Mouse (Mus musculus) v-Abl transformed pro-B cells (cell line): ENCODE measurements around the gene Nmur1.

Experiments used
- in situ Hi-C, 2 experiments: fragments of 400-800 bp; cut with MboI; formaldehyde crosslinking; loops; one replicate each; pipeline ENCODE4 v1.15.1; 2025; ENCODE audit not compliant: unreplicated experiment in 2 of 2

Nmur1 gene

DNA sequence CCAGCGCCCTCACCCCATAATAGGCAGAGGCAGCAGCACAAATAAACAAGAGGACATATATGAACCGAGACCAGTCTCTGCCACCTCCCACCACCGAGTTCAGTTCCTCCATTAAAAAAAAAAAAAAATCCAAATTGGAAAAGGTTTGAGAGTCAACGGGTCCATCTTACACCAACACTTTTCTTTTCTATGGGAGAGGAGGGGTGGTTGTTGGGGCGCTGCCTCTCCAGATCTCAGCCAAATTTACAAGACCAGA, 15.6 kb upstream of the Nmur1 start:
- in situ Hi-C loops: loop anchor here (5.0 to 25.0 kb wide), 3 partner anchors 61 to 603 kb away; no protein-coding TSS in a partner anchor

DNA sequence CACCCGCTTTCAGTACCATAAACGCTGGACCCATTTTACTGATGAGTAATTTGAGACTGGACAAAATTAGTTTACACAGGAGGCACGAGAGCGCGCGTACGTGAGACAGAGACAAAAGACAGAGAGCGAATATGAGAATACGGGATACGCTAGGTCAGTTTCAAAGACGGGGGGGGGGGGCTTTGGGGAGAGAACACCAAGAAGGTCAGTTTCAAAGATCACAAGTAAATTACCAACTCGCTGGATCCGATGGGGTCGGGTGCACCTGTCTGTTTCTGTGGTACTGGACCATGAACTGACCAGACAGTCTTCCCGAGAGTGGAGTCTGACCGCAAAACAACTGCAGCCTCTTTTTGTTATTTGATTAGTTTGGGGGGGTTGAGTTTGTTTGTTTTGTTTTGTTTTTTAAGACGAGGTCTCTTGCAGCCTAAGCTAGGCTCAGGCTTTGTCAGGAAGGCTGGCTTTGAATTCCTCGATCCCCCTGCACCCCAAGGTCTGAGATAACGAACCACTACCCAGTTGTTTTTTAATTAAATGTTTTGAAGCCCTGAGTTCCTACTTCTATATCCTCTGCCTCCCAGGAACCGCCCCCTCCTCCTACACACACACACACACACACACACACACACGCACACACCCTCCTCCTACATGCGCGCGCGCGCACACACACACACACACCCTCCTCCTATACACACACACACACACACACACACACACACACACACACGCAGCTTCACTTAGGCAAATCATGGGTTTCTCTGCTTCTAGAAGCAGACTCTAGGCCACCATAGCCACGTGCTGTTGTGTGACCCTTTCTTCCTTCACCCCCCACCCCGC, 15.1 kb upstream of the Nmur1 start:
- in situ Hi-C loops: loop anchor here (5.0 to 25.0 kb wide), 3 partner anchors 61 to 604 kb away; no protein-coding TSS in a partner anchor

DNA sequence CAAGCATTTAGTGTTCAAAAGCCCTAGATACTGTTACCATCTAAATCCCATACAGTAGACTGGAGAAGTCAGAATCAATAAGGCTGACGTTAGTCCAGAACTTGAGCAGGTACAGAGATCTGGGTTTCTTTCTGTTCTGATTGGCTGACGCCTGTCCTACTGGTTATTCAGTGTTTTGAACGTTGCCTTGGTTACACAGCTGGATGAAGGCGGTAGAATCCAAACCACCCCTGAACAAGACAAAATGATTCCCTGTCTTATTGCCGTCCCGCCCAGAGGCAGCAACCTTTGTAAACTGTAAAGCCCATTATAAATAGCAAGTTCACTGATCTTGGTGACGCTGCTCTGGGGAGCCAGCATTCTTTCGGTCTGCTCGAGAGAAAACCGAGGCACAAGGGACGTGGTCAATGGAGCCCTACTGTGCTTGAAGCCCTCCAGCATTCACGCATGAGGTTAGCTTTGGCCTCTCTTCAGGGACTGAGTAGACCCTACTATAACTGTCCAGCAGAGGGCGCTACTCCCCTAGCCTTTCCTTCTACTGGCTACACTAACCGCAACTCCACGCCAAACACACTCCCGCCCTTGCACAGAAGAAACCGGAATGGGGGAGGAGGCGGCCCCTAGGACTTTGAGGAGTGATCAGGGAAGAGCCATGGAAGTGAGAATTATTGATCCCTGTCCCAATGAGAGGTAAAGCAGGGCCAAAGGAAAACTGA, 14.3 kb upstream of the Nmur1 start:
- in situ Hi-C loops: loop anchor here (5.0 to 25.0 kb wide), 3 partner anchors 62 to 604 kb away; no protein-coding TSS in a partner anchor

DNA sequence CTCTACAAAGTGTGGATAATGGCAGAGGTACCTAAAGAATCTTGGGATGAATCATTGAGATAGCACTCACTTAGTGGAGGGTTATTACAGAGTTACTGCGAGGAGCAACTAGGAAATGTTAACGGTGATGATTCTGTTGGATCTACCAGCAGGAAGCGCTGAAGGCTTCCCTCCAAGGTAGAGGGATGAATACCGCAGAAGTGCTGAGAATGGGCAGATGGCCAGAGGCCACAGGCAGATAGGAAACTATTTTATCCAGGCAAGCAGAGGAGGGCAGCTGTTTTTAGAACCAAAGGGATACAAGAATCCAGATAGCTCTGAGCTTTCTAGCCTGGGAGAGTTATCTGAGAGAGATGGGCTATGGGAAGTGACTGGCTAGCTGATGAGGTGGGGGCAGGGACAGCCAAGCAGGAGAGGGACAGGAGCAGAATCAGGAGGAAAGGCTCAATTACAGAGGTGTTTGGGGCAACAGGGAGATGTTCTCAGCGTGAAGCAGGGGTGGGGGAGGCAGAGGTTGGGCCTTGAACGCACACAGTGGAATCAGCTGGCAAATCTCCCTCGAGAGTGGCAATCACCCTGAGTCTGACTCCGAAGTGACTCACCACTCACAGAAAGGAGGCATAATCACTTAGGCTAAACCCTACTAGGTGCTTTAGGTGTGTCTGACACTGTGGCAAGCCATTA, 13.6 kb upstream of the Nmur1 start:
- in situ Hi-C loops: loop anchor here (5.0 to 25.0 kb wide), 4 partner anchors 63 to 605 kb away; no protein-coding TSS in a partner anchor

DNA sequence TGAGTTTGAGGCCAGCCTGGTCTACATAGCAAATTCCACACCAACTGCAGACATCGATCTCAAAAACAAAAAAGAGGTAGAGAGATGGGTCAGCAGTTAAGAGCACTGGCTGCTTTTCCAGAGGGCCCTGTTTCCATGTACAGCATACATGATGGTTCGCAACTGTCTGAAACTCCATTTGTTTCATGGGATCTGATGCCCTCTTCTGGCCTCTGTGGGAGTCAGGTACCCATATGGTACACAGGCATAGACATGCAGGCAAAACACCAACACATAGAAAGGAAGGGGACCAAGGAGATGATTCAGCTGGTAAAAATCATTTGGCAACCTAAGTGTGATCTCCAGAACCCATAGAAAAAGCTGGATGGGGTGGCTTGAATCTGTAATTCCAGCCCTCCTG, 12.5 kb upstream of the Nmur1 start:
- in situ Hi-C loops: loop anchor here in 1 of 2 experiments (5.0 to 25.0 kb wide), 2 partner anchors 94 to 599 kb away; no protein-coding TSS in a partner anchor

DNA sequence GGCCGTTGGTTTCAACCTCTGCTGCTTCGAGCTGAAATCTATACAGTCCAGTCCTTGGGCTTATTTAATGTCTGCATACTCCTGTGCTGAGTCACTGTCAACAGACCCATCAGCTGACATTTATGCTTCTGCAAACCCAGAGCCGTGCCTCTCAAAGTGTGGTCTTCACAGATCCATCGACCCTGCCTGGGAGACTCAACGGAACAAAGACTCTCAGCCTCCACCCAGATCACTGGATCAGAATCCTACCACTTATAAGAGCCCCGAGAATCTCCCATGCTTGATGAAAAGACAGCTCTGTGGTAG, 11.9 kb upstream of the Nmur1 start:
- in situ Hi-C loops: loop anchor here in 1 of 2 experiments (5.0 to 25.0 kb wide), 2 partner anchors 94 to 599 kb away; no protein-coding TSS in a partner anchor

DNA sequence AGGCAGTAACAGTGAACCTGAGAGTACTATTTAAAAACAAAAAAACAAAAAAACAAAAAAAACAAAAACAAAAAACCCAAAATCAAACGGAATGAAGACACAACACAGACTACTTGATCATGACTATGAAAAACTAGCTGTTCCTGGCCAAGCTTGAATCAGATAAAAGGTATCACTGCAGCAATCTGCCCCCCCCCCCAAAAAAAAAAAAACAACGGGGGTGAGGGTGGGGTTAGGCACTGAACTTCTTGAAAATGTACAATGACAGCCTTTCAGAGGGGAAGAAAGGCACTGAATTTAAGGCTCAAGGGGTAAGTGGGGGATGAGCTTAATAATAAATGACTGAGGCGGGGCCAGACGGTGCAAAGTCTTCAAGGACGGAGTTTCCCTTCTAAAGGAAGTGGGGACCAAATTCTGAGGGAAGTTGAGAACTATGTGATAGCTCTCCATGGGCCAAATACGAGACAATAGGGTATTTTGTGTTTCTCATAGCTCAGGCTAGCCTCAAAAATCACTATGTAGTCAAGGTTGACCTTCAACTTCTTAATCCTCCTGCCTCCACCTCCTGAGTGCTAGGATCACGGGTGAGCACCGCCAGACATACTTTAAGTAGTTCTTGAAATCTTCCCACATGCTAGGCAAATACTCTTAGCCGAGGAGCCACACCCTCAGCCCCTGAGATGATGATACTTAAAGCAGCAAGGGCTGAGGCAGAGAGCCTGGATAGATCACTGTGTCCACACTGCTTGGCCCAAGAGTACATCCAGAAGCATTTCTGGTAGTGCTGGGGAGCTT, 11.4 kb upstream of the Nmur1 start:
- in situ Hi-C loops: loop anchor here in 1 of 2 experiments (5.0 to 25.0 kb wide), 2 partner anchors 95 to 600 kb away; no protein-coding TSS in a partner anchor

DNA sequence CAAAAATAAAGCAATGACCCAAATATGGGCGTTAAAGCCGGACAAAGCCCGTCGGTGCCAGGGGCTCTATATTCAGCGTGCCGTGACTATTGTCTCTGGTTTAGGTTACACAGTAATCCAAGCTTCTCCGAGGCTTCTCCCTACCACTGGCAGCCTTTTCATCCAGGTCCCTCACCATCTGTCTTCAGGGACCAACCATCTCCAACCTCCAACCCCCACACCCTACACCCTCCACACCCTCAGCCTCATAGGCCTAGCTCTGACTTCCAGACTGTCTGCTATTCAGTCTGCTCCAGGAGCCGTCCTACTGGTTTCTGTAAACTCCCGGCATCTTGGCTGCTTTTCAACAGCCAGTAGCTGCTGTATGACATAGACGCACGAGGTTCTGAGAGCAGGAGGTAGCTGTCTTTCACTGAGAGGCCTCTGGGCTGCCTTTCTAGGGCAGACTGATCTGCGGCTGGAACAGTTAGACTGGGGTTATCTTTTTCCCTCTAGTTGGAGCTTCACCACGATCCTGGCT, 9.3 kb upstream of the Nmur1 start:
- in situ Hi-C loops: loop anchor here in 1 of 2 experiments (5.0 to 25.0 kb wide), 2 partner anchors 97 to 602 kb away; no protein-coding TSS in a partner anchor

DNA sequence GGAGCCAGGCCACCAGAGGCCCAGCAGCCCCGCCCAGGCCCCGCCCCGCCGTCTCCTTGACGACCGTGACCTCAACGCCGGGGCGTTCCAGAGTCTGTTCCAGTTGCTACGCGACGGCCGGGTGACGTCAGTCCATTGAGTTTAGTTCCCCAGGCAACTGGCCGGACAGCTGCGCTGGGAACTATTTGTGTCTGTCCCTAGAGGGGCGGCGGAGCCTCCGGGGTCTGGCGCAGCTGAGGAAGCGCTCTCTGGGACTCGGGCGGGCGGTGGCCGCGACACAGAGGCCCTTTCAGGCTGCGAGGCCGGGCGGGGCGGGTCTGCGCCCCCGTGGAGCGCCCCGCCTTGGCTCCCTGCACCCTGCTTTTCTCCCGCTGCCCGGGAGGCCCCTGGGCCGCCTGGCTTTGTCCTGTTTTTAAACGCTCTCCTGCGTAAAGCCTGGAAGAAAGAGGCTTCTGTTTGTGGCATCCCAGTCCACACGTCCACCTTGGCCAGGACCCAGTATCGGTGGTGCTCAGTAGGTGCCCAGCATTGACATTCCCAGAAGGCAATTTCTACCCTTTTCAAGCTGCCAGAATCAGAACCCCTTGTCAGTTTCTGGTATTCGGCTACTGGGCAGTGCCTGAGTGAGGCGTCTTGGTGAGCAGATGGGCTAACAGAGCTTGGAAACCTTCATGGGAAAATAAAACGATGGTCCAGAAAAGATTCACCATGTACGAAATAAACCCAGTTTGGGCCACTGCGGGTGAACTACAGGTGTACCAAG, 8.6 kb upstream of the Nmur1 start:
- in situ Hi-C loops: loop anchor here in 1 of 2 experiments (5.0 to 25.0 kb wide), 2 partner anchors 98 to 603 kb away; no protein-coding TSS in a partner anchor

DNA sequence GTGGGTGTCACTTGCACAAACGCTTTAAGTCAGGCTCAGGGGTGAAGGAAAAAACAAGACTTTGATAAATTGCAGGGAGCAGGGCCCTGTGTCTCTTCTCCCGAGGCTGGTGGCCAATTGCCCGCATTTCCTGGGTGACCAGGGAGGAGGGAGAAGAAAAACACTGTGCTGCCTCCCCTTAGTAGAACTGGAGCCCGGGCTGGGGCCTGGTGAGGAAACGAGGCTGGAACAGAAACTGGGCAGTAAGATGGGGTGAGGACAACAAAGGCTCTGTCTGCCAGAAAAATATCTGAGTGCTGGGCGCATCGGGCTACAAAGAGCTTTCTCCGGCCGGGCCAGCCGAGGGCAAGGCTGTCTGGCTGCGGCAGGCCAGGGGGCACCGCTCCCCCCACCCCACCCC, 8.0 kb upstream of the Nmur1 start:
- in situ Hi-C loops: loop anchor here in 1 of 2 experiments (25.0 kb wide), 1 partner anchor 603 kb away; no protein-coding TSS in a partner anchor

DNA sequence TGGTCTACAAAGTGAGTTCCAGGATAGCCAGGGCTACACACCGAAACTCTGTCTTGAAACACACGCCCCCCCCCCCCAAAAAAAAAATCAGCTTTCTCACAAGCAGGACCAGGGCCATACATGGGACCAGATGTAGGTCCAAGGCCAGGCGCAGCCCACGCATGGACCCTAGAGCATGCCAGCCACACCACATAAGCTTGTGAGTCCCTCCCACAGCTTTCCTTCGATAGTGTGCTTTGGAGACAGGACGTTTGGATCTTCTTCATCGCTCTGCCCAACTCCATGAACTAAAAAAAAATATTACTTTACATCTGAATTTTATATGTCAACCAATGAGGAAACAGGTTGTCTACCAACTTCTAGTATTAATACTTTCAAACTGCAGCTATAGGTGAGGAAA, 7.3 kb upstream of the Nmur1 start:
- in situ Hi-C loops: loop anchor here in 1 of 2 experiments (25.0 kb wide), 1 partner anchor 604 kb away; no protein-coding TSS in a partner anchor

DNA sequence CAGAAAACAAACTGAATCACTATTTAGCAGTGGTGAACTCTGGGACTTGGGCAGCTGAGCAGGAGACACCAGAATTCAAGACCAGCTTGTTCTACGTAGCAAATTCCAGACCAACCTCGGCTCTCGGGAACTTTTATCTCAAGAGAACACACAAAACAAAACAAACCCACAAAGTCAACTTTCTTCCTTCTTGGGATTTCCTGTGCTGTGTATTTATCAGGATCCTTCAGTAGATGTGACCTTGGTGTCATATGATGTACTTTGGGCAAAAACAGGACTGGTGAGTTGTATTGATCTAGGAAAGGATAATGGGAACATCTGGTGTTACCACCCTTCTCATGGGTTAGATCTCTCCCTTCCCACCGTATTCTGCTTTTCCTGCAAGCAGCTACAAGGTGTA, 6.8 kb upstream of the Nmur1 start:
- in situ Hi-C loops: loop anchor here in 1 of 2 experiments (25.0 kb wide), 1 partner anchor 605 kb away; no protein-coding TSS in a partner anchor

DNA sequence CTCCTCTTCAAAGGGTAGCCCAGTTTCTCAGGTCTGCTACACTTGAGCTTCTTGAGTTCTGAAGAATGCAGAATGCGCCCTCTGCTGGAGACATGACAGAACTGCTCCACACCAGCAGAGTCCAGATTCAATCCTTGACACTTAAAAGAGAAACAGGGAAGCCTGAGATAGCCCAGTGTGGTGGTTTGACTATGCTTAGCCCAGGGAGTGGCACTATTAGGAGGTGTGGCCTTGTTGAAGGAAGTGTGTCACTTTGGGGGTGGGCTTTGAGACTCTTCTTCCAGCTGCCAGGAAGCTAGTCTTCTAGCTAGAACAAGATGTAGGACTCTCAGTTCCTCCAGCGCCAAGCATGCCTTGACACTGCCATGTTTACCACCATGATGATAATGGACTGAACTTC, 4.0 kb upstream of the Nmur1 start:
- in situ Hi-C loops: loop anchor here in 1 of 2 experiments (25.0 kb wide), 1 partner anchor 607 kb away; no protein-coding TSS in a partner anchor

DNA sequence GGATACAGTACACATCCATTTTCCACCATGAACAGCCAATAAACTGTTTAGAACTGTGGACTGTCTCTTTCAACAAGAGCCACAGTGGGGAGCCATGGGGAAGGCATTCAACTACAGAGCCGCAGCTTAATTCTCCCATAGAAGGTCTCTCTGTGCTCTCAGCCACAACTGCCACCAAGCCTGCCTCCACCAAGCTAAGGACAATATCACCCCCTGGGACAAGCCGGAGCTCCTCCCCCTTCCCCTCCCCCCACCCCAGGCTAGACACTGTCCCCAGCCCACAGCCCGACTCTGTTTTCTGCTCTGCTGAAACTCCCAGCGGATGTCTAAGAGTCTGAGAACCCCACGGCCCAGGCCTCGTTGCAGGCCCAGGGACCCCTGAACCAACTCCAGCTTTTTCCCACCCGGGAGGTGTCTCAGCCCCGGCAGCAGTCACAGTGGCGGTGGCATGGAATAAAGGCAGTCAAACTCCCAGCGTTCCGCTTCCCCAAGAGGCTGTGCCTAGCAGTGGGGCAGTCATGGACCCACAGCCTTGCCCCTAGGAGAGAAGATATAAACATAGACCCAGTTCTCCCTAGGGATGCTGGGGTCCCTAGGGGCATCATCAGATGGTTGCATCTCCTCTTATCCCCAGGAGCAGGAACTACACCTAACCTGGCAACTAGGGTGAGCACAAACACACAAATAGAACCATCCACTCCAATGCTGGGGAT, 1.0 kb downstream of the Nmur1 start:
- in situ Hi-C loops: loop anchor here in 1 of 2 experiments (25.0 kb wide), 1 partner anchor 612 kb away; no protein-coding TSS in a partner anchor

DNA sequence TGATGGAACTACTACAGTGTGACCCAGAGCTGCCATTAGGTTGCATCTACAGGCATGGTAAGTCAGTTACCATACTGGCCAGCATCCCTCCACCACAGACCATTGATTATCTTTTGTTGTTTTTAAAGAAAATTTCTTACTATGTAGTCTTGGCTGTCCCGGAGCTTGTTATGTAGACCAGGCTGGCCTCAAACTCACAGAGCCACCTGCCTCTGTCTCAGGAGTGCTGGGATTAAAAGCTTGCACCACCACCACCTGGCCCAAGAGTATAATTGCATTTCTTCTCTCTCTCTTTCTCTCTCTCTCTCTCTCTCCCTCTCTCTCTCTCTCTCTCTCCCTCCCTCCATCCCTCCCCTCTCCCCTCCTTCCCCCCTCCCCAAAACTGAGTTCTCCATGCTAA, 1.7 kb downstream of the Nmur1 start:
- in situ Hi-C loops: no loop called here

DNA sequence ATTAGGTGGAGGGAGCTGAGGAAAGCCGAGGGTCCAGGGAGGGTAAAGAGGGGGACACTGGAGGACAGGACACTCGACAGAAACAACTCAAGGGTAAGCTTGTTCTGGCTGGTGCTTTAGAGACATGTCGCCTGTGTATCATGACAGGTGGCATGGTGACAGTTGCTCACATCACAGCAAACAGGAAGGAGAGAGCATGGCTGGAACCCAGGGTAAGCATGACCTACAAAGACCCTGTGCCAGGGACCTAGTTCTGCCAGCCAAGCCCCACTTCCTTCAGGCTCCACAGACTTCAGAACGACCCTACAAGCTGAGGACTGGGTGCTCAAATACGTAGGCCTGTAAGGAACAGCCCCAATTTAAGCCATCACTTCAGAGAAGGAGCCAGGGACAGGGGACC, 2.1 kb downstream of the Nmur1 start:
- in situ Hi-C loops: no loop called here

DNA sequence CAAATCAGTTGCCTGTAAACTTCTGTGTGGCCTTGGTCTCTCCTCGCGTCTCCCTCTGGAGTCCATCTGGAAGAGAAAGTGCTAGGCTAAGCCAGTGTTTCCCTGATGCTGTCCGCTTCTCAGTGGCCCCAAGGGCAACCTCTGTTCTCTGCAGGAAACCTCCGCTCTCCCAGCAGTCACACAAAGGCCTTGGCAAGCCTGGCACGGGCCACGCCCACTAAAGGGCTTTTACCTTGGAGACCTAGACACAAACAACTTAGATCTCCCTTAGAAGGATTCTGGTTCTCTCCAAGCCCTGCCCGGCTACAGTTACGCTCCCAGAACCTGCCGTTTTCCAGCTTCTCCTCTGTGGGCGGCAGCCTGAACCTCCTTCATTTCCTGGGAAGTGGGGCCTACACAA, 5.0 kb downstream of the Nmur1 start:
- in situ Hi-C loops: no loop called here

DNA sequence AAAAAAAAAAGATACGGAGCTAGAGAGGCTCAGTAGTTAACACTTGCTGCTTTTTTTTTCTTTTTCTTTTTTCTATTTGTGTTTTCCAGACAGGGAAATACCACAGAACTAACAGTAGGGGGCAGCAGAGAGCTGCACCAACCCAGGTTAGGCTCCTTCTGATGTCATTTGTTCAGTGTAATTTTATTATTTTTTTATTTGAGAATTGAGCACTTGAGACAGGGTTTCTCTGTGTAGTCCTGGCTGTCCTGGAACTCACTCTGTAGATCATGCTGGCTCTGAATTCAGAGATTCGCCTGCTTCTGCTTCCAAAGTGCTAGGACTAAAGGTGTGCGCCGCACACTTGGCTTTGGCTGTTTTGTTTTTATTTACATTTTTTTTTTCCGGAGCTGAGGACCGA, 9.7 kb downstream of the Nmur1 start:
- in situ Hi-C loops: no loop called here
